Mouse (Mus musculus) forebrain, embryonic 14.5 days (tissue): ENCODE results near the gene Tcaim. TPM values are rescaled to one million over a fixed set of nuclear protein-coding genes. Genes with fewer than 3 reads are reported as not detected.
A peak's percentile ranks its signal among the peaks of the same experiment; 100 is the strongest.

Source experiments
- ATAC-seq: fragments of 200-750 bp; cut with Nextera tagmentation; 2 replicates; pipeline ENCODE4 v1.8.0; 2017; ENCODE audit warnings: mild to moderate bottlenecking, moderate library complexity
- DNase-seq: peaks from one replicate; pipeline ENCODE4 v3.0.0-alpha.2; 2015; ENCODE audit warnings: low spot score
- H3K27ac ChIP-seq: fragments of 300-500 bp; sonication (generic); 2 replicates; pipeline ENCODE4 v1.5.1; 2014; ENCODE audit warnings: low read depth, mild to moderate bottlenecking, control low read depth, low read length, moderate library complexity
- H3K27me3 ChIP-seq: fragments of 300-500 bp; sonication (generic); replicated peaks from 2 replicates; pipeline ENCODE4 v1.6.1; 2014; ENCODE audit warnings: low read length, control low read depth, mixed read lengths; ENCODE audit not compliant: control insufficient read depth, insufficient read depth
- H3K36me3 ChIP-seq: fragments of 300-500 bp; sonication (generic); 2 replicates; pipeline ENCODE4 v1.6.1; 2014; ENCODE audit warnings: low read length, control low read depth; ENCODE audit not compliant: control insufficient read depth, insufficient read depth
- H3K4me1 ChIP-seq: fragments of 300-500 bp; sonication (generic); 2 replicates; pipeline ENCODE4 v1.6.1; 2014; ENCODE audit warnings: antibody characterized with exemption, low read length, control low read depth; ENCODE audit not compliant: control insufficient read depth, insufficient read depth
- H3K4me2 ChIP-seq: fragments of 300-500 bp; sonication (generic); 2 replicates; pipeline ENCODE4 v1.6.1; 2014; ENCODE audit warnings: mild to moderate bottlenecking, control low read depth, low read length
- H3K4me3 ChIP-seq: fragments of 300-500 bp; sonication (generic); 2 replicates; pipeline ENCODE4 v1.5.1; 2014; ENCODE audit warnings: low read depth, low read length, control low read depth
- H3K9ac ChIP-seq: fragments of 300-500 bp; sonication (generic); 2 replicates; pipeline ENCODE4 v1.6.1; 2014; ENCODE audit warnings: mild to moderate bottlenecking, low read length, control low read depth, moderate library complexity
- H3K9me3 ChIP-seq: fragments of 300-500 bp; sonication (generic); replicated peaks from 2 replicates; pipeline ENCODE4 v1.6.1; 2016; ENCODE audit warnings: low read length, control low read depth, mixed read lengths; ENCODE audit not compliant: control insufficient read depth
- WGBS: fragments of 180-500 bp; shearing (Covaris S2); extraction: QIAGEN DNeasy Blood & Tissue Kit; methylation state at CpG from one replicate; pipeline ENCODE4 v1.1.7; 2014; 5-methylcytosine and 5-hydroxymethylcytosine counted together
- polyA plus RNA-seq: library from polyadenylated mRNA; unstranded; fragments of >200 nt; fragmentation: Nextera tagmentation; extraction: Ambion mirVana; gene quantifications from 2 replicates; pipeline ENCODE4 v1.2.1, GENCODE M21; 2014

Tcaim gene
- polyA plus RNA-seq, 1 experiment from 2014 or later: 6.3 TPM

- ATAC-seq (no peak), DNase-seq (no peak)
- no peak overlapping the region for H3K27ac ChIP-seq
- H3K9me3 ChIP-seq: no peaks in the 10 kb centered on the region
- WGBS: 91% methylated on average over 2 of the region's 2 CpGs
- H3K9ac ChIP-seq: no peak overlapping the region
- no peaks in the 10 kb centered on the region for H3K27me3 ChIP-seq
- peaks cover 29% of the 10 kb centered on the region; the same call in 1 of the 2 replicates for H3K36me3 ChIP-seq
- H3K4me1 ChIP-seq: no peaks in the 10 kb centered on the region
- H3K4me3 ChIP-seq: no peak overlapping the region
- H3K4me2 ChIP-seq: no peak overlapping the region
Measured at GRCm38 (mm10) chr9:122814775-122815174, 9.4 kb downstream of the Tcaim start.

GRCm38 (mm10) chr9:122815239-122815851, 10.0 kb downstream of the Tcaim start:
- DNase-seq: no peak
- no peaks in the 10 kb centered on the region for H3K4me1 ChIP-seq
- no peak for ATAC-seq
- H3K4me2 ChIP-seq: no peak overlapping the region
- no peaks in the 10 kb centered on the region for H3K9me3 ChIP-seq
- peaks cover 29% of the 10 kb centered on the region; the same call in 1 of the 2 replicates for H3K36me3 ChIP-seq
- no peak overlapping the region for H3K4me3 ChIP-seq
- H3K27ac ChIP-seq: no peak overlapping the region
- H3K9ac ChIP-seq: no peak overlapping the region
- H3K27me3 ChIP-seq: no peaks in the 10 kb centered on the region
- 88% methylated on average over 4 of the region's 4 CpGs for WGBS

GRCm38 (mm10) chr9:122823374-122824017, 18.2 kb downstream of the Tcaim start:
- H3K9ac ChIP-seq: no peak overlapping the region
- ATAC-seq: no peak

DNA sequence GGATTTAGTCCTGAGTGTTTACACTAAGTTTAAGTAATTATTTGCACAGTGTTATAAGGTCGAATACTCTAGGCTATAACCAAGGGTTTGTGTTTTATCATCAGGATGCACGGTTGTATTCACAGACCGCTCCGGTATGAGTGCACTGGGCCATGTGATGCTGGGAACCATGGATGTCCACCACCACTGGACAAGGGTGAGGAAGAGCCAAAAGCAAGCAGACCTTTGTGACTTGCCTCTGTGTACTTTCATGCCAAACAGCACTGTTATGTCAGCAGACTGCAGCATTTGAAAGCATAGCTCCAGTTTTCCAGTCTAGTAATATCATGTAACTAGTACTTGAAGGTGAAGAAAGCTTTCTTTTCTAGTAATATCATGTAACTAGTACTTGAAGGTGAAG, 21.4 kb downstream of the Tcaim start:
- Histone ChIP-seq H3K4me3 (no peak overlapping the region), H3K36me3 (peaks cover 39% of the 10 kb centered on the region), H3K4me1 (no peaks in the 10 kb centered on the region), H3K9me3 (no peaks in the 10 kb centered on the region), H3K9ac (no peak overlapping the region), H3K27ac (no peak overlapping the region), H3K27me3 (no peaks in the 10 kb centered on the region), H3K4me2 (no peak overlapping the region)
- DNase-seq (no peak), ATAC-seq (no peak)
- 98% methylated on average over 4 of the region's 4 CpGs for WGBS

More at GRCm38 (mm10) chr9:122823374-122824017, 18.2 kb downstream of the Tcaim start:
- Histone ChIP-seq H3K36me3 (peaks cover 37% of the 10 kb centered on the region), H3K27ac (no peak overlapping the region), H3K4me3 (no peak overlapping the region), H3K27me3 (no peaks in the 10 kb centered on the region), H3K9me3 (no peaks in the 10 kb centered on the region), H3K4me2 (no peak overlapping the region), H3K4me1 (no peaks in the 10 kb centered on the region)
- 90% methylated on average over 5 of the region's 5 CpGs for WGBS
- no peak for DNase-seq

GRCm38 (mm10) chr9:122829826-122830380, 24.6 kb downstream of the Tcaim start:
- DNase-seq: no peak
- ATAC-seq: no peak
- H3K36me3 ChIP-seq: peaks cover 41% of the 10 kb centered on the region
- H3K27ac ChIP-seq: no peak overlapping the region
- no peaks in the 10 kb centered on the region for H3K4me1 ChIP-seq
- no peaks in the 10 kb centered on the region for H3K27me3 ChIP-seq
- H3K9me3 ChIP-seq: no peaks in the 10 kb centered on the region
- WGBS: 85% methylated on average over 4 of the region's 4 CpGs
- H3K9ac ChIP-seq: no peak overlapping the region
- H3K4me3 ChIP-seq: no peak overlapping the region
- no peak overlapping the region for H3K4me2 ChIP-seq

- 51% methylated on average over 9 of the region's 9 CpGs for WGBS
- H3K9me3 ChIP-seq: no peaks in the 10 kb centered on the region
- H3K4me1 ChIP-seq: peaks cover 16% of the 10 kb centered on the region
- H3K9ac ChIP-seq: no peak overlapping the region
- no peaks in the 10 kb centered on the region for H3K27me3 ChIP-seq
- 0 out of 2 replicates have a peak, but pooled peaks have one; percentile 10 for ATAC-seq
- peak overlapping the region; percentile 49 for H3K27ac ChIP-seq
- H3K4me2 ChIP-seq: no peak overlapping the region
- H3K36me3 ChIP-seq: peaks cover 10% of the 10 kb centered on the region
- DNase-seq: peak; percentile 3
- no peak overlapping the region for H3K4me3 ChIP-seq
Measured at GRCm38 (mm10) chr9:122836126-122836525, 30.8 kb downstream of the Tcaim start.

- WGBS: 14% methylated on average over 6 of the region's 6 CpGs
- no peak overlapping the region for H3K4me3 ChIP-seq
- H3K9me3 ChIP-seq: no peaks in the 10 kb centered on the region
- no peak overlapping the region for H3K9ac ChIP-seq
- H3K27ac ChIP-seq: peak overlapping the region; percentile 49; the same call in 1 of the 2 replicates
- H3K4me2 ChIP-seq: no peak overlapping the region
- H3K36me3 ChIP-seq: peaks cover 10% of the 10 kb centered on the region
- H3K4me1 ChIP-seq: peaks cover 16% of the 10 kb centered on the region
- no peaks in the 10 kb centered on the region for H3K27me3 ChIP-seq
- ATAC-seq (peak; percentile 93), DNase-seq (peak; percentile 92)
Measured at GRCm38 (mm10) chr9:122836790-122837189, 31.5 kb downstream of the Tcaim start.

GRCm38 (mm10) chr9:122837216-122837615, 31.9 kb downstream of the Tcaim start:
- Histone ChIP-seq H3K4me3 (no peak overlapping the region), H3K27ac (peak overlapping the region; percentile 49), H3K4me2 (no peak overlapping the region), H3K9me3 (no peaks in the 10 kb centered on the region), H3K27me3 (no peaks in the 10 kb centered on the region), H3K9ac (no peak overlapping the region), H3K4me1 (peaks cover 16% of the 10 kb centered on the region), H3K36me3 (peaks cover 10% of the 10 kb centered on the region)
- DNase-seq (no peak), ATAC-seq (peak; percentile 58)
- WGBS: 82% methylated on average over 4 of the region's 4 CpGs

- Histone ChIP-seq H3K27me3 (no peaks in the 10 kb centered on the region), H3K27ac (peak overlapping the region; percentile 49), H3K4me2 (no peak overlapping the region), H3K4me3 (no peak overlapping the region), H3K9ac (no peak overlapping the region), H3K9me3 (no peaks in the 10 kb centered on the region), H3K4me1 (peaks cover 16% of the 10 kb centered on the region), H3K36me3 (peaks cover 7% of the 10 kb centered on the region)
- no peak for ATAC-seq
- WGBS: 26% methylated on average over 16 of the region's 16 CpGs
- DNase-seq: peak; percentile 21
Measured at GRCm38 (mm10) chr9:122837680-122838079, 32.3 kb downstream of the Tcaim start.
